Mouse (Mus musculus) liver, embryonic 12.5 days (tissue): Measurements from ENCODE around the gene Acat2. TPM values are rescaled to one million over a fixed set of nuclear protein-coding genes. Genes with fewer than 3 reads are reported as not detected.
A peak's percentile ranks its signal among the peaks of the same experiment; 100 is the strongest.
"Not testable (repeated sequence)": the region's sequence is repeated elsewhere in the genome, so short reads cannot be mapped to it uniquely, and the experiment has no call there.

ENCODE experiments used
- ATAC-seq: fragments of 200-750 bp; cut with Nextera tagmentation; 2 replicates; pipeline ENCODE4 v1.8.0; 2017; ENCODE audit warnings: moderate number of reproducible peaks, mild to moderate bottlenecking, moderate library complexity
- H3K27ac ChIP-seq: fragments of 300-500 bp; sonication (generic); 2 replicates; pipeline ENCODE4 v1.5.1; 2016; ENCODE audit warnings: mild to moderate bottlenecking
- H3K27me3 ChIP-seq: fragments of 300-500 bp; sonication (generic); replicated peaks from 2 replicates; pipeline ENCODE4 v1.6.1; 2016; ENCODE audit warnings: mild to moderate bottlenecking, moderate library complexity
- H3K36me3 ChIP-seq: fragments of 300-500 bp; sonication (generic); 2 replicates; pipeline ENCODE4 v1.6.1; 2016; ENCODE audit warnings: mild to moderate bottlenecking, moderate library complexity
- H3K4me1 ChIP-seq: fragments of 300-500 bp; sonication (generic); 2 replicates; pipeline ENCODE4 v1.6.1; 2016
- H3K4me2 ChIP-seq: fragments of 300-500 bp; sonication (generic); 2 replicates; pipeline ENCODE4 v1.6.1; 2016; ENCODE audit warnings: mild to moderate bottlenecking, moderate library complexity
- H3K4me3 ChIP-seq: fragments of 300-500 bp; sonication (generic); 2 replicates; pipeline ENCODE4 v1.5.1; 2016; ENCODE audit warnings: mild to moderate bottlenecking, moderate library complexity
- H3K9ac ChIP-seq: fragments of 300-500 bp; sonication (generic); 2 replicates; pipeline ENCODE4 v1.6.1; 2016; ENCODE audit warnings: mild to moderate bottlenecking, moderate library complexity
- H3K9me3 ChIP-seq: fragments of 300-500 bp; sonication (generic); replicated peaks from 2 replicates; pipeline ENCODE4 v1.6.1; 2016; ENCODE audit warnings: mild to moderate bottlenecking, moderate library complexity
- WGBS: fragments of 180-500 bp; shearing (Covaris S2); methylation state at CpG from one replicate; pipeline ENCODE4 v1.1.7; 2016; ENCODE audit not compliant: insufficient replicate concordance; 5-methylcytosine and 5-hydroxymethylcytosine counted together
- polyA plus RNA-seq: library from polyadenylated mRNA; unstranded; fragments of >200 nt; fragmentation: Nextera tagmentation; extraction: Ambion mirVana; gene quantifications from 2 replicates; pipeline ENCODE4 v1.2.1, GENCODE M21; 2016

The Acat2 gene
- 99.2 and 103 TPM in 2 replicates for polyA plus RNA-seq

- WGBS: under 1% methylated on average over 41 of the region's 42 CpGs
- peak within 1 kb of the TSS; percentile 75 for H3K4me3 ChIP-seq
- H3K4me2 ChIP-seq: peak within 1 kb of the TSS; percentile 83
- ATAC-seq: peak; percentile 98
- peaks cover 25% of the 10 kb centered on the region for H3K36me3 ChIP-seq
- peaks cover 21% of the 10 kb centered on the region for H3K4me1 ChIP-seq
- peak within 1 kb of the TSS; percentile 87 for H3K27ac ChIP-seq
- H3K9me3 ChIP-seq: no peaks in the 10 kb centered on the region
- H3K9ac ChIP-seq: peak within 1 kb of the TSS; percentile 76
- no peaks in the 10 kb centered on the region for H3K27me3 ChIP-seq
These were observed at the start of gene Acat2 for GRCm38 (mm10) chr17:12960331-12960873. Gene Acat2 (minus strand): TSS chr17:12960747.

DNA sequence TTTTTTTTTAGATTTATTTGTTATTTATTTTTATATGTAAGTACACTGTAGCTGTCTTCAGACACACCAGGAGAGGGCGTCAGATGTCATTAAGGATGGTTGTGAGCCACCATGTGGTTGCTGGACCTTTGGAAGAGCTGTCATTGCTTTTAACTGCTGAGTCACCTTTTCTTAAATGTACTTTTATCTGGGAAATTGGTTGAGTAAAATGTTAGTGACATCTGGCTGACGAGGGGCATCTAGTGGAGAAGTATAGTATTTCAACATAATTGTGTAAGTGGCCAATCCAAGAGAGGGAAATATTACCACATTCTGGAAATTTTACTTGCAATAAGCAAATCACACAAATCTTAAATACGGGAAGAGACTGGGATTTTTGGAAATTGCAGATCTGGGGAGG, 49.3 kb upstream of the Acat2 start:
- H3K36me3 ChIP-seq: peaks cover 45% of the 10 kb centered on the region
- no peak overlapping the region for H3K9ac ChIP-seq
- H3K27me3 ChIP-seq: no peaks in the 10 kb centered on the region
- no peak overlapping the region for H3K27ac ChIP-seq
- H3K4me3 ChIP-seq: no peak overlapping the region
- H3K9me3 ChIP-seq: no peaks in the 10 kb centered on the region
- no peak for ATAC-seq
- no peak overlapping the region for H3K4me2 ChIP-seq
- H3K4me1 ChIP-seq: peaks cover 33% of the 10 kb centered on the region
- WGBS: 28% methylated on average over 3 of the region's 3 CpGs

DNA sequence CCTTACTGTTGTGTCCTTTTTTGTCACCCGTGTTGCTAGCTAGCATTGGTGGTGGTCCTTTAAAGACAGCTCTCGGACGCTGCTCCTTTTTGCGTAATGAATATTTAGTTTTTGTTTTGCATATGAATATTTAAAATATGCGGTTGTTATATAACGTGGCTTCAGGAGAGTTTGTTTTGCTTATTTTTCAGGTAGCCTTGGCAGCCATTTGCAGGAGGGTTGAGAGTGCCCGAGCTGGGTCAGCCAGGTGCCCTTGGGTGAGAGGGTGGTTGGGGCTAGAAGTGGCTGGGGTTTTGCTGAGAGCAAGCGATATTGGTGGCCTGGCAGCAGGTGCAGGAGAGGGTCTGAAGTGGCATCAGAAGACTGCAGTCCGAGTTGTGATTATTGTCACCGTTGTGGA, 48.0 kb upstream of the Acat2 start:
- Histone ChIP-seq H3K9me3 (no peaks in the 10 kb centered on the region), H3K9ac (peak overlapping the region; percentile 89), H3K27ac (peak overlapping the region; percentile 94), H3K27me3 (no peaks in the 10 kb centered on the region), H3K36me3 (peaks cover 32% of the 10 kb centered on the region), H3K4me3 (peak overlapping the region; percentile 88), H3K4me2 (peak overlapping the region; percentile 93), H3K4me1 (peaks cover 33% of the 10 kb centered on the region)
- ATAC-seq: no peak
- WGBS: 3% methylated on average over 10 of the region's 10 CpGs

- Histone ChIP-seq H3K4me2 (peak overlapping the region; percentile 93), H3K27me3 (no peaks in the 10 kb centered on the region), H3K9me3 (no peaks in the 10 kb centered on the region), H3K4me1 (peaks cover 33% of the 10 kb centered on the region), H3K9ac (peak overlapping the region; percentile 89), H3K4me3 (peak overlapping the region; percentile 88), H3K36me3 (peaks cover 25% of the 10 kb centered on the region), H3K27ac (peak overlapping the region; percentile 94)
- WGBS: under 1% methylated on average over 73 of the region's 76 CpGs
- peak; percentile 98 for ATAC-seq
These were observed 47.3 kb upstream of the Acat2 start for GRCm38 (mm10) chr17:13007730-13008425.

- Histone ChIP-seq H3K27me3 (no peaks in the 10 kb centered on the region), H3K4me1 (peaks cover 33% of the 10 kb centered on the region), H3K4me2 (peak overlapping the region; percentile 93), H3K36me3 (peaks cover 16% of the 10 kb centered on the region), H3K9me3 (no peaks in the 10 kb centered on the region), H3K27ac (peak overlapping the region; percentile 41; the same call in 1 of the 2 replicates), H3K4me3 (peak overlapping the region; percentile 88), H3K9ac (peak overlapping the region; percentile 63; the same call in 1 of the 2 replicates)
- no peak for ATAC-seq
- 53% methylated on average over 5 of the region's 5 CpGs for WGBS
These were observed 46.4 kb upstream of the Acat2 start for GRCm38 (mm10) chr17:13006984-13007383.

GRCm38 (mm10) chr17:13006546-13006945, 46.0 kb upstream of the Acat2 start, which contains the start of gene Sod2:
Gene Sod2 (plus strand): TSS chr17:13006846.
- Histone ChIP-seq H3K36me3 (peaks cover 13% of the 10 kb centered on the region), H3K4me2 (peak within 1 kb of the TSS; percentile 93), H3K27ac (peak within 1 kb of the TSS; percentile 94), H3K4me1 (peaks cover 33% of the 10 kb centered on the region), H3K4me3 (peak within 1 kb of the TSS; percentile 88), H3K9ac (peak within 1 kb of the TSS; percentile 89; the same call in 1 of the 2 replicates)
- H3K27me3 ChIP-seq, ATAC-seq, H3K9me3 ChIP-seq: not testable (repeated sequence)
- 92% methylated on average over 2 of the region's 2 CpGs for WGBS

- WGBS: 73% methylated on average over 2 of the region's 2 CpGs
- not testable (repeated sequence) for H3K4me3 ChIP-seq, H3K27me3 ChIP-seq, H3K27ac ChIP-seq, H3K4me2 ChIP-seq, ATAC-seq, H3K9ac ChIP-seq, H3K36me3 ChIP-seq, H3K9me3 ChIP-seq
- peaks cover 24% of the 10 kb centered on the region for H3K4me1 ChIP-seq
These were observed 43.9 kb upstream of the Acat2 start for GRCm38 (mm10) chr17:13004436-13004835.

DNA sequence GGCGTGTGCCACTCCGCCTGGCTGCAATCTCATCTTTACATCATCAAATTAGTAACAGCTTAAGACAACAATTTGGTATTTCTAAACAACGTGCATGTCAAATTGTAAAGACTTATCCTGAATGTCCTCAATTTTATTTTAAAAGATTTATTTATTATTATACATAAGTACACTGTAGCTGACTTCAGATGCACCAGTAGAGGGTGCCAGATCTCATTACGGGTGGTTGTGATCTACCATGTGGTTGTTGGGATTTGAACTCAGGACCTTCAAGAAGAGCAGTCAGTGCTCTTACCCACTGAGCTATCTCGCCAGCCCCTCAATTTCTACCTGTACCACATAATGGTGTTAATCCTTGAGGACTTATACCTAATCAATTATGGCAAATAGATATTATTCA, 41.7 kb upstream of the Acat2 start:
- peaks cover 10% of the 10 kb centered on the region for H3K4me1 ChIP-seq
- not testable (repeated sequence) for H3K9ac ChIP-seq, H3K36me3 ChIP-seq, H3K27me3 ChIP-seq, H3K4me2 ChIP-seq, H3K4me3 ChIP-seq, ATAC-seq, H3K9me3 ChIP-seq, H3K27ac ChIP-seq
- 84% methylated on average over 5 of the region's 5 CpGs for WGBS

DNA sequence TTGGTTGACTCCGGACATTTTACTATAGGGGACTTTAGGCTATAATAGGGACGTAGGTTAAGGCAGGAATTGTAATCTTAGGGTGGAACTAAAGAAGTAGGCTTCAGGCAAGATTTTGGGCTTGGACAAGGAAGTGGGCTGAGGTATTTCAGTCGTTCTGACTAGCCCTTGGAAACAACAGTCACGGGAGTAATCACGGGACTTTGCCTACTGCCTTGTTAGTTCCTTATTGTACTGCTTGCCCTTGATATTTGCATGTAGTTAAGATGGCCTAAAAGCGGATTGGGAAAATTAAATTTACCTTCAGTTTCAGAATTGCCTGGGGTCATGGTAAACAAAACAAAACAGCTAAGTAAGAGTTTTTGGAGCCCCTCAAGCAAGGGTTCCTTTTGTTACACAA, 38.5 kb upstream of the Acat2 start:
- Histone ChIP-seq H3K4me3 (no peak overlapping the region), H3K9me3 (no peaks in the 10 kb centered on the region), H3K27ac (no peak overlapping the region), H3K27me3 (0 out of 2 replicates have a peak, but pooled peaks cover 3% of the 10 kb centered on the region), H3K4me2 (no peak overlapping the region), H3K4me1 (0 out of 2 replicates have a peak, but pooled peaks cover under 1% of the 10 kb centered on the region), H3K9ac (no peak overlapping the region), H3K36me3 (no peaks in the 10 kb centered on the region)
- 65% methylated on average over 6 of the region's 6 CpGs for WGBS
- no peak for ATAC-seq

DNA sequence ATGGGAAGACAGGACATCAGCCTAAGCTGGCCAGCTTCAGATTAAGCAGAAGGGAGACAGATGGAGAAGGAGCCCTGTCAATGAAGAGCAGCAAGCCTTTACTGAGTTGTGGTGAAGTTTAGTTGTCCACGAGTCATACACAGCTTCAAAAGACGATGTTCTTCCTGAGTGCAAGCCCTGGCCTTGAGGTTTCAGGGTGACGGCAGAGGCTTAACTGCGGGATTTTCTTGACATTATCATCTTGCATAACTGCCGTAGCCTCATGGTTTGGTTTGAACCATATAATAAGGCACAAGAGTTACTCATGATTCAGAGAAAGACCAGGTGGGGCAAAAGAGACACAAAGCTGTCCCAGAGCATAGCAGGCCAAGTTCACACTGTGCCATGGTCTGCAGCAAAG, 37.3 kb upstream of the Acat2 start:
- Histone ChIP-seq H3K27me3 (0 out of 2 replicates have a peak, but pooled peaks cover 3% of the 10 kb centered on the region), H3K9ac (no peak overlapping the region), H3K4me1 (0 out of 2 replicates have a peak, but pooled peaks cover 8% of the 10 kb centered on the region), H3K36me3 (no peaks in the 10 kb centered on the region), H3K4me2 (no peak overlapping the region), H3K4me3 (no peak overlapping the region), H3K9me3 (no peaks in the 10 kb centered on the region), H3K27ac (no peak overlapping the region)
- ATAC-seq: no peak
- WGBS: 67% methylated on average over 5 of the region's 5 CpGs

GRCm38 (mm10) chr17:12996345-12996744, 35.8 kb upstream of the Acat2 start:
- no peak overlapping the region for H3K4me2 ChIP-seq
- 0 out of 2 replicates have a peak, but pooled peaks cover 3% of the 10 kb centered on the region for H3K27me3 ChIP-seq
- H3K36me3 ChIP-seq: no peaks in the 10 kb centered on the region
- no peak for ATAC-seq
- H3K9ac ChIP-seq: no peak overlapping the region
- 24% methylated on average over 3 of the region's 3 CpGs for WGBS
- no peak overlapping the region for H3K27ac ChIP-seq
- H3K9me3 ChIP-seq: no peaks in the 10 kb centered on the region
- no peak overlapping the region for H3K4me3 ChIP-seq
- H3K4me1 ChIP-seq: 0 out of 2 replicates have a peak, but pooled peaks cover 8% of the 10 kb centered on the region

DNA sequence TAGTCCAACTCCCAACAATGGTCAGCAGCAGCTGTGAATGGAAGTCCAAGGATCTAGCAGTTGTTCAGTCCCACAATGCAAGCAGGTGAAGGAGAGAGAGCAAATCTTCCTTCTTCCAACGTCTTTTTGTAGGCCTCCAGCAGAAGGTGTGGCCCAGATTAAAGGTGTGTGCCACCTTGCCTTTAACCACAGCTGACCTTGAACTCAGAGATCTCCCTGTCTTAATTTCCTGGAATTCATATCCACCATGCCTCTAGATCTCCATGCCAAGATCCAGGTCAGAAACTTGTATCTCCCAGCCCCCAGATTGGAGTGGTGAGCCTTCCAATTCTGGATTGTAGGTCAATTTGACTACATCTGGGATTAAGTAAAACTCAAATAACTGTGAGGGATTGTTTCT, 33.5 kb upstream of the Acat2 start, which contains the start of gene Wtap:
Gene Wtap, minus strand, starts transcription at position 101 of the 400 bp plus-strand sequence.
- Histone ChIP-seq H3K9ac (peak within 1 kb of the TSS; percentile 100), H3K9me3 (no peaks in the 10 kb centered on the region), H3K27me3 (0 out of 2 replicates have a peak, but pooled peaks cover 3% of the 10 kb centered on the region), H3K36me3 (peaks cover under 1% of the 10 kb centered on the region), H3K4me3 (peak within 1 kb of the TSS; percentile 99), H3K4me2 (peak within 1 kb of the TSS; percentile 80), H3K4me1 (peaks cover 23% of the 10 kb centered on the region), H3K27ac (peak within 1 kb of the TSS; percentile 99)
- WGBS: 67% methylated on average over 1 of the region's 1 CpGs
- no peak for ATAC-seq
